Mouse (Mus musculus) frontal cortex, postnatal 10 days (tissue): Measurements from ENCODE around the gene Sema5a.

ENCODE experiments used
- DNase-seq, 2 experiments: peaks; one replicate each; pipeline ENCODE4 v3.0.0; 2022; ENCODE audit warnings: low spot score in 2 of 2, mixed read lengths in 1 of 2

The Sema5a gene

GRCm38 (mm10) chr15:32437654-32438053, 193.0 kb downstream of the Sema5a start:
- DNase-seq: peak; percentile 22 to 58

DNA sequence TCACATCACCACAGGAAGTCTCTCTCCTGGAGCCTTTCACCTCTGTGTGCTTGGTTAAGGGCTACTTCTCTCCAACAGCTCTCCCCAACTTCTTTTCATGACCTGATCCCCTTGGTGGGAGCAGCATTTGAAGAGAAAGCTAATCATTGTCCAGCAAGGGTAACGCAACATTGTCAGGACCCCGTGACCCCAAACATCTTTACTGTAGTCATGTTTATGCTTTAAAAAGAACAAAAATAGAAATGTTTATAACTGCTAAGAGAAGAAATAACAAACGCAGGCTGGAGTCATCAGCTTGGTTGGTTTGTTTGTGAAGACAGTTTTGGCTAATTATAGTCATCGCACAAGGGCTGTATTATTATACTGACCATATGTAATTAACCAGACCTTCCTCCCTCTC, 198.1 kb downstream of the Sema5a start:
- DNase-seq: no peak

DNA sequence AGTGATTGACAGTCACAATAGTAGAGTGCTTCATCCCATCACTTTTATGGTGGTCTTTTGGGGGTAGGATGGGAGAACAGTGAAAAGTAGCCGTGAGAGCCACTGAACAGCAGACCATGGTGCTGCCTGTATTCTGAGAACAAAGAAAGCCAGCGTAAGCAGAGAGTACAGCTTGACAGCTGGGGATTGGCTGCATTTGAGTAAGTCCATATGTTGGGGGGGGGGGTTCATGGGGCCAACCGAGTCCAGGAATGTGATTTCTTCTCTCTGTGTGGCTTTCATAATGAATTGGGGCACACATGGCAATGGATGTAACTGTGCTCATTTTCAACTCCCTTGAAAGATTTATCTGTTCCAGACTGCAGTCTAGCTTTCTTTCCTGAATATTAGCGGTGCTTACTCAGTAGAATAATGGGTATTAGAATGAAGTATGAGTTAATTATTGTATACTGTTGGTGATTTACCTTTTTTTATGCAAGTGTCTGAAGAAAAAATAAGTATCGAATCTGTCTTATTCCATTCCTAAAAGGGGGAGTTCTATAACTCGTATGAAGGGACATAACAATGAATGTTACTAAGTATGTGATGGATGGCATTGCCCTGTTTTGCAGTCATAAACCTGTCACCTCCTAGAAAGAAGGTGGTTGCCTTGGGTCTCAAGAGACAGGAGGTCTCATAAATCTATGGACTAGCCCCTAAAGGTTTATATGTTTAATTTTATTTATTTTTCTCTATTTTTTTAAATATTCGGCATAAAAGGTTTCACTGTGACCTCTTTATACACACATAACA, 203.1 kb downstream of the Sema5a start:
- no peak for DNase-seq

GRCm38 (mm10) chr15:32459046-32459445, 214.4 kb downstream of the Sema5a start:
- DNase-seq: no peak

DNA sequence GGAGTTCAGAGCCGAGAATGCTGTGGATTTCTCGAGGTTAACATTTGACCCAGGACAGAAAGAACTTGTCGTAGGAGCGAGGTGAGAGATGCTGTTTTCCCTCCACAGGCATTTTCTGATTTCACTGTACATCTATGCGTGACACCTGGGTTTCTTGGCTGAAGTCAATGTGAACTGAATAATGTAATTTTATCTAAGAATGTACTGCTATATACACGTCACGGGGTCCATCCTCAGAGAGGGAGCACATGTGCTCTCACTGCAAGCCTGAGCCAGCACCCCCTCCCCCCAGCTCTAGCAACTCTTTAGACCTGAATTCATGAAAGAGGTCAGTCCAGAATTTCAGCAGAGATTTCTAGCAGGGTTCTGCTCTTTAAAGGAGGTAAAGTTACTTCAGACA, 215.6 kb downstream of the Sema5a start:
- no peak for DNase-seq

- DNase-seq: no peak
Observed at GRCm38 (mm10) chr15:32471480-32472050, 227.0 kb downstream of the Sema5a start.

GRCm38 (mm10) chr15:32480747-32481146, 236.1 kb downstream of the Sema5a start:
- no peak for DNase-seq

GRCm38 (mm10) chr15:32485064-32485964, 240.7 kb downstream of the Sema5a start:
- DNase-seq: no peak

GRCm38 (mm10) chr15:32487968-32488367, 243.4 kb downstream of the Sema5a start:
- DNase-seq: no peak

DNA sequence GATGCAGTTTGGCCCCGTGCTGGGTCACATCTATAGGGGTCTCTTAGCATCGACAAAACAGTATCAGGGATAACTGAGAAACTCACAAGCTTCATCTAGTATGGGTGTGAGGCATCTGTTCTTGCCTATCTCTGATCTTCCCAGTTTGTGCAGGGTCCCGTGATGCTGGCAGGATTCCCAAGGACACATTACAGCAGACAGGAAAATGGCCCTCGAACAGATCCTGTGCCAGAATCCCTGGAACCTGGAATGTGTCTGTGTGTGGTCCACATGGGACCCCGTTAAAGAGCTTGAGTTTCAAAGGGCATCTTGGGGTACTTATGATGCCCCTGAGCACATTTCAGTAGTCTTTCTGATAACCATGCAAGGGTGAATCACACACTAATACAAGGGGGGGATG, 249.6 kb downstream of the Sema5a start:
- no peak for DNase-seq

DNA sequence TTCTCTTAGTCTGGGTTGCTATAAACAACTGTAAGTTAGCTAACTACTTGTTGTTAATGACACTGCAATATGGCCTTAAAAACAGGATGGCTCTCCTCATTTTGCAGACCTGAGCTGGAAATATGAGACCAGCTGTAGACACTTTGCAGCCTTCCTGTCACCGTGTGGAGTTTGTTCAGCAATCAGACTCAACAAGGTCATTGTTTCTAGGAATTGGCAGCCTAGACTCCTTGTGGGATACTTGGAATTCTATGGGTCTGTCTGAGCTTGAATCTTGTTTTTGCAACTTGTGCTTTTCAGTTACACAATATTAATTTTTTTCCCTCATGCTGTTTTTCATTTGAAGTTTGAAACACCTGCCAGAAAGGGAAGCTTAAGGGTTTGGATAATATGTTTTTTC, 250.3 kb downstream of the Sema5a start:
- DNase-seq: no peak

DNA sequence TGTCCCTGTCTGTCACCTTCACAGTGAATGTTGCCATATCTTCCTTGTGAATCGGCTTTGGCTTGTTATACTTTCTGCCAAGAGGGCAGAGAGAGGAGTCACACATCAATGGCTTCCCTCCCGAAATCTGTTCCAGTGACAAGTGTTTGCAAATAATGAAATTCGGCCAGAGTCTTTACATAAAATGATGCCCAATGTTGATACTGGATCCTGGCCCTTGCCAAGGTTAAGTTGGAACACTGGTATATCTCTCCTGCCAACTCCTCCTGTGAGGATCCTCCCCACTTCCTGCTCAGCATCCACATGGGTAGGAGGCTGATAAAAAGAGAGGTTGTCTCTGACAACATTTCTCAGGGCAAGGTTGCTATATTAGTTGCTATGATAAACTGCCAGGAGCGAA, 252.3 kb downstream of the Sema5a start:
- no peak for DNase-seq

- DNase-seq: no peak
Observed at GRCm38 (mm10) chr15:32505941-32506340, 261.3 kb downstream of the Sema5a start.

- DNase-seq: no peak
Observed at GRCm38 (mm10) chr15:32508282-32508681, 263.7 kb downstream of the Sema5a start.

DNA sequence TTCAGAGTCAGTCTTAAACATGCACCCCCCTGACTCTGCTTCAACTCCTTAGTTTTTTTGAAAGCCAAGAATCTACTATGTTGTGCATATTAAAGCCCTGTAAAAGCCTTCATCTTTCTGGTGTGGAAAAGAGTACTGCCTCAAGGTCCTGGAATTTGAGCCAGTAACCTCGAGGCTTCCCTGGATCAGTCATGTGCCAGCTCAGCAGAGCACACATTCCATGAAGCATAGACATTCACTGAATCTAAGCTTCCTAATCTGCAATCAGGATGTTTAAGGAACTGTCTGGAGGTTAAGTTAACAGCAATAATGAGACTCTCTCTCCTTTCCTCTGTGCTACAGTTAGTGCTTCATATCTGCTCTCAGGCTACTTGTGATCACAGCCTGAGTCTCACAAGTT, 270.3 kb downstream of the Sema5a start:
- no peak for DNase-seq

GRCm38 (mm10) chr15:32517954-32518353, 273.3 kb downstream of the Sema5a start:
- DNase-seq: no peak

GRCm38 (mm10) chr15:32532539-32532938, 287.9 kb downstream of the Sema5a start:
- no peak for DNase-seq

DNA sequence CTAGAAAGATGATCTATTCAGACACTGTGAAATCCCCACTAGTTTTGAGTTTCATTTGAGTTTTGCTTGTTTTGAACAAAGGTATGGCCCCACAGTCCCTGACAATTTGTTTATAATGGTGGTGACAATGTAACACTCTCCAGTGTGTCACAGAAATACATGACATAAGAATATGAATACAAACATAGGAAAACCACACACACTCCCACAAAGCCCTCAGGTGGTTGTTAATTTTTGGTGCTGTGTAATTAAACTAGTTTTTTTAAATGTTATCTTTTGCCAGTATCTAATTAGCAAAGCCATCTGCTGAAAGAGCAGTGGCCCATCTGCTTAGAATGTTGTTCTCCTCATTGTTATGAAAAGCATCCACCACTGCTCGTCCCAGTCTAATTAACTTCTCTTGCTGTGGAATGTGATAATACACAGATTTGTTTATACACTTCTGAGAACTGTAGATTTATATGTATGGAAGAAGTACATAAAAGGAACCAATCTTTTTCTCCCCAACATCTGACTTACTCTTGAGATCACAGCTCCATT, 289.0 kb downstream of the Sema5a start:
- no peak for DNase-seq

DNA sequence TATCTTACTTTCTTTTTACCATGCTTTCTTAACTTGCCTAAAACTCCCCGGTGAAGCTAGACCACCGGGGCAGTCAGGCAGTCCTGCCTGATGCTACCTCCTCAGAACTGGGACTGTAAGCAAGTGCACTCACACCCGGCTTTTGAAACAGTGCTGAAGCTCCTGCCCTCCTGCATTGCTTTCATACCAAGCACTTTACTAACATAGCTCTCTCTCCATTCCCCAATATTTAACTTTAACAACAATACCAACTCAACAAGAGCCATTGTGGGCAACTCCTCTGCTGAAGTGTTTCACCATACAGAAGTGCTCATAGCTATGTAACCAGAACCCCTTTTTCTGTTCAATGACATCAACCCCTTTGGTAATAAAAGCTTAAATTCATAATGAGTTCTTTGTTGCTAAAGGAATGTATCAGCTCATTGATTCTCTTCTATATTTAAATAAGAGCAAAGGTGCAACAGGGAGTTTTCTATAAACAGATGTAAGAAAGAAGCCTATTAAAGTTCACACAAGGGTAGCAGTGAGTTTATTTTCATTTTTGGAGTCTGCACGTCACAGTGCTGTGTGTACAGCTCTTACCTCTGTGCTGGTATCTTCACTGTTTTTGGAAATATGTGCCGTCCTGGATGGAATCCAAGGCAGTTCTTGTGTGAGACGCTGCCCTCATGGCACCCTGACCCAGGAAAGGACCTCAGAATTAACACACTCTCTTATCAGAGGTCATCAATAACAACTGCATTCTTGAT, 292.3 kb downstream of the Sema5a start:
- DNase-seq: no peak

- DNase-seq: no peak
Observed at GRCm38 (mm10) chr15:32537504-32537792, 292.8 kb downstream of the Sema5a start.

DNA sequence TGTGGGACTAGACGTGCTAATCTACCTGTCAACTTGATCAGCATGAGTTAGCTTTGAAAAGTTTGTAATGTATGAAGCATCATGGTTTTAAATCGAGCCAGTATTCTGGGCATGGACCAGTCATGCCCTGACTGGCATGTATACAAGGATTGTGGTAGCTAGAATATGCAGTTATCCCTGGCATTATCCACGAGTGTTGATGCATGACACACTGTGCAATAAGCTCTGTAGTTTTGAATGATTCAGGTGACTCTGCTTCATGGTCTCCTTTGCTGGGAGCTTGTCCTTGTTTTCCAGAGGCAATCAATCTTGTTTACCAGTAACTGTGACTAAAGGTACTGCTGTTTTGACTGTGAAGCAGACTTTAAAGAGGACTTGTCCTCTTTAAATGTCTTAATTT, 293.5 kb downstream of the Sema5a start:
- no peak for DNase-seq

- DNase-seq: no peak
Observed at GRCm38 (mm10) chr15:32542746-32543145, 298.1 kb downstream of the Sema5a start.
